Mouse (Mus musculus): ENCODE data around the gene Gemin6.

- no peak for TF ChIP-seq POLR2A (IDR thresholded peaks at IDR 0.05; ENCODE audit: low read depth, low read length)
- no peak for TF ChIP-seq CTCF (IDR thresholded peaks at IDR 0.05; ENCODE audit: extremely low read depth, insufficient read length, insufficient replicate concordance, low read depth, low read length)
Observed at GRCm38 (mm10) chr17:80254421-80254820, 30.2 kb downstream of the Gemin6 start.

Measured in small intestine, adult 2 months (tissue).